Mouse (Mus musculus): ENCODE data around the gene Preb.

- TF ChIP-seq EP300 (IDR thresholded peaks at IDR 0.05; ENCODE audit: insufficient read depth, low read depth, low read length) (no peak), CTCF (IDR thresholded peaks at IDR 0.05) (no peak), POLR2A (IDR thresholded peaks at IDR 0.05; ENCODE audit: insufficient read depth, low read depth, low read length) (no peak)
Measured at GRCm38 (mm10) chr5:30957891-30958290, 2.3 kb downstream of the Preb start.
